Mouse (Mus musculus) activated CD4-positive, CD25-positive, alpha-beta regulatory T cell, adult 4 months (primary cell): ENCODE data around the gene Ppp1r14d. TPM values are rescaled to one million over a fixed set of nuclear protein-coding genes. Genes with fewer than 3 reads are reported as not detected.

Source experiments
- ATAC-seq: one replicate; pipeline ENCODE4 v1.8.0; 2017
- polyA plus RNA-seq, 2 experiments: library from polyadenylated mRNA; unstranded; fragments of 100-300 nt; shearing (Covaris generic); gene quantifications; one replicate each; pipeline ENCODE4 v1.2.1; 2017

The Ppp1r14d gene
- polyA plus RNA-seq, 2 experiments from 2014 or later, result not detected

- ATAC-seq, result no peak
These were observed 58.1 kb downstream of the Ppp1r14d start for GRCm38 (mm10) chr2:119171574-119171973.

GRCm38 (mm10) chr2:119170282-119170681 is 59.4 kb downstream of the Ppp1r14d start:
- no peak for ATAC-seq

Other genes starting within 250 kb of the Ppp1r14d start
- gene Ccdc32, start 200.5 kb downstream of the Ppp1r14d start, polyA plus RNA-seq, result 10 to 100 TPM; 20.5 to 21.3 TPM
- gene Rpusd2, start 195.1 kb downstream of the Ppp1r14d start, polyA plus RNA-seq, result 1 to 10 TPM; 2.3 to 2.4 TPM
- gene Knl1, start 182.8 kb downstream of the Ppp1r14d start, polyA plus RNA-seq, result 10 to 100 TPM; 17.4 to 18.1 TPM
- 10 to 100 TPM in 1 of 2 experiments, 1 to 10 TPM in 1; 9.9 to 12.3 TPM for gene Rad51, start 117.1 kb downstream of the Ppp1r14d start, polyA plus RNA-seq
- gene Rmdn3, start 72.9 kb downstream of the Ppp1r14d start, polyA plus RNA-seq, result 10 to 100 TPM; 10.5 to 15.3 TPM
- gene Gchfr, start 62.1 kb downstream of the Ppp1r14d start, polyA plus RNA-seq, result not detected
- gene Gm14137, start 55.4 kb downstream of the Ppp1r14d start, polyA plus RNA-seq, result under 1 TPM; 0.29 to 0.70 TPM
- gene Zfyve19, start 21.3 kb downstream of the Ppp1r14d start, polyA plus RNA-seq, result 10 to 100 TPM; 31.4 to 44.0 TPM
- gene Dnajc17, start 21.1 kb downstream of the Ppp1r14d start, polyA plus RNA-seq, result 10 to 100 TPM; 21.8 to 29.0 TPM
- not detected for gene Spint1, start 7.5 kb upstream of the Ppp1r14d start, polyA plus RNA-seq
- gene Rhov, start 41.4 kb upstream of the Ppp1r14d start, polyA plus RNA-seq, result not detected
- 1 to 10 TPM; 4.7 to 7.1 TPM for gene Vps18, start 58.8 kb upstream of the Ppp1r14d start, polyA plus RNA-seq
- not detected for gene Dll4, start 95.9 kb upstream of the Ppp1r14d start, polyA plus RNA-seq
- not detected for gene Chac1, start 121.3 kb upstream of the Ppp1r14d start, polyA plus RNA-seq
- 1 to 10 TPM; 7.0 to 7.1 TPM for gene Ino80, start 247.8 kb upstream of the Ppp1r14d start, polyA plus RNA-seq